Mouse (Mus musculus) neural tube, embryonic 15.5 days (tissue): ENCODE data around the gene Slc1a7. TPM values are rescaled to one million over a fixed set of nuclear protein-coding genes. Genes with fewer than 3 reads are reported as not detected.

ENCODE experiments used
- ATAC-seq: fragments of 200-750 bp; cut with Nextera tagmentation; 2 replicates; pipeline ENCODE4 v1.8.0; 2017; ENCODE audit warnings: mild to moderate bottlenecking, moderate TSS enrichment, moderate library complexity; ENCODE audit not compliant: low FRiP score
- H3K27ac ChIP-seq: fragments of 300-500 bp; sonication (generic); replicated peaks from 2 replicates; pipeline ENCODE4 v1.5.1; 2015; ENCODE audit warnings: mild to moderate bottlenecking, inconsistent platforms
- H3K27me3 ChIP-seq: fragments of 300-500 bp; sonication (generic); replicated peaks from 2 replicates; pipeline ENCODE4 v1.6.1; 2015; ENCODE audit warnings: inconsistent platforms
- H3K36me3 ChIP-seq: fragments of 300-500 bp; sonication (generic); 2 replicates; pipeline ENCODE4 v1.6.1; 2015; ENCODE audit warnings: inconsistent platforms
- H3K4me1 ChIP-seq: fragments of 300-500 bp; sonication (generic); 2 replicates; pipeline ENCODE4 v1.6.1; 2015; ENCODE audit warnings: inconsistent platforms
- H3K4me2 ChIP-seq: fragments of 300-500 bp; sonication (generic); 2 replicates; pipeline ENCODE4 v1.6.1; 2015; ENCODE audit warnings: inconsistent platforms, mild to moderate bottlenecking, moderate library complexity
- H3K4me3 ChIP-seq: fragments of 300-500 bp; sonication (generic); replicated peaks from 2 replicates; pipeline ENCODE4 v1.5.1; 2015; ENCODE audit warnings: mild to moderate bottlenecking, inconsistent platforms
- H3K9ac ChIP-seq: fragments of 300-500 bp; sonication (generic); replicated peaks from 2 replicates; pipeline ENCODE4 v1.6.1; 2015; ENCODE audit warnings: mild to moderate bottlenecking, inconsistent platforms
- H3K9me3 ChIP-seq: fragments of 300-500 bp; sonication (generic); replicated peaks from 2 replicates; pipeline ENCODE4 v1.6.1; 2016; ENCODE audit warnings: inconsistent platforms
- WGBS: fragments of 180-500 bp; shearing (Covaris S2); methylation state at CpG from one replicate; pipeline ENCODE4 v1.1.7; 2015; ENCODE audit warnings: mixed read lengths; 5-methylcytosine and 5-hydroxymethylcytosine counted together
- polyA plus RNA-seq: library from polyadenylated mRNA; unstranded; fragments of >200 nt; fragmentation: Nextera tagmentation; extraction: Ambion mirVana; gene quantifications from 2 replicates; pipeline ENCODE4 v1.2.1, GENCODE M21; 2015

The Slc1a7 gene
- polyA plus RNA-seq: not detected in 2 replicates

DNA sequence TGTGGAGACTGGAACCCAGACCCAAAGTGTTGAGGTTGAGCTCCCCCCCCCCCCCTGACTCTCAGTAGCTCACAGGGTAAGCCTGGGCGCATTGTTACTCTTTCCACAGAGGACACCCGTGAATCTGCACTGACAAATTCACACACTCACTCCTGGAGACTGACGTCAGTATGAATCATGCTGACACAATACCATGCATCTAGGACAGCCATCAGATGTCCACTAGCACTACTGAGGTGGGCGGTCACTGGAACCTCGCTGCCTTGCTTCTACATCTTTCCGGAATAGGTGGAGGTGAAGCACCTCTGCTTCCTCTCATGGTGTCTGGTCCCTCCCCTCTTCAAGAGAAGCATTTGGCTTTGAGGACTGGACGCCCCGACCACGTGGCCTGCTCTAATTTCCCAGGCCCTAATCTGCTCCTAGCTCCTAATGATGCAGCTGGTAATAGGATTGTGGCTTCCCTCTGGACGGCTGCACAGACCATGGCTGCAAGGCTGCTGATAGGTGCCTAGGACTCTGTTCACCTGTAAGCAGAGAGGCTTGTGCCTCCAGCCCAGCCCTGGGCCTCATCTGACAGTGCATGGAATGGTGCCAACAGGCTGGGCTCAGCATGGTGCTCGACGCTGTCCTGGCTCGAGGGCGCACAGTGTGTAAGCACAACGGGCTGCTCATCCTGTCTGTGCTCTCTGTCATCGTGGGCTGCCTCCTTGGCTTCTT, at the start of gene Slc1a7:
Slc1a7 (plus strand) TSS at position 367 of the 717 bp plus-strand sequence.
- Histone ChIP-seq H3K27me3 (no peaks in the 10 kb centered on the region), H3K4me1 (no peaks in the 10 kb centered on the region), H3K27ac (no peak within 1 kb of the TSS), H3K9me3 (no peaks in the 10 kb centered on the region), H3K9ac (no peak within 1 kb of the TSS), H3K4me2 (no peak within 1 kb of the TSS), H3K4me3 (no peak within 1 kb of the TSS), H3K36me3 (no peaks in the 10 kb centered on the region)
- no peak for ATAC-seq
- 83% methylated on average over 16 of the region's 16 CpGs for WGBS

DNA sequence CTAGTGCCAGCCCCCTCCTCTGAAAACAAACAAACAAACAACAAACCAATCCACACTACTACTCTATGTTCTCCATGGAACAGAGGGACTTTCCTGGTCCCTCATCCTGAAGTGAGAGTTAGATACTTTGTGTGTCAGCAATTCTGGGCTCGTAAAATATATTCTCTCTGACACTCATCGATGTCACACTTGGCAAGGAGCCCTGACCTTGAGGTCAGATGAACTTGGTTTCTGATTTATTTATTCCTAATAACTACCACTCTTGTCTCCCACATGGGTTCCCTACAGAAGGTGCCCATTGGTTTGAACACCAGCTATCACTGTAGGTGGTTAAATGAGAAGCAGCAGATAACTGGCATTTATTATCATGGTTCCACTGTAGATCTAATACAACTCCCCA, 47.8 kb upstream of the Slc1a7 start:
- Histone ChIP-seq H3K4me2 (no peak overlapping the region), H3K9ac (no peak overlapping the region), H3K9me3 (no peaks in the 10 kb centered on the region), H3K27ac (no peak overlapping the region), H3K36me3 (peaks cover 4% of the 10 kb centered on the region; the same call in 1 of the 2 replicates), H3K4me1 (peaks cover 12% of the 10 kb centered on the region), H3K27me3 (no peaks in the 10 kb centered on the region), H3K4me3 (no peak overlapping the region)
- ATAC-seq: no peak
- WGBS: 91% methylated on average over 2 of the region's 2 CpGs

DNA sequence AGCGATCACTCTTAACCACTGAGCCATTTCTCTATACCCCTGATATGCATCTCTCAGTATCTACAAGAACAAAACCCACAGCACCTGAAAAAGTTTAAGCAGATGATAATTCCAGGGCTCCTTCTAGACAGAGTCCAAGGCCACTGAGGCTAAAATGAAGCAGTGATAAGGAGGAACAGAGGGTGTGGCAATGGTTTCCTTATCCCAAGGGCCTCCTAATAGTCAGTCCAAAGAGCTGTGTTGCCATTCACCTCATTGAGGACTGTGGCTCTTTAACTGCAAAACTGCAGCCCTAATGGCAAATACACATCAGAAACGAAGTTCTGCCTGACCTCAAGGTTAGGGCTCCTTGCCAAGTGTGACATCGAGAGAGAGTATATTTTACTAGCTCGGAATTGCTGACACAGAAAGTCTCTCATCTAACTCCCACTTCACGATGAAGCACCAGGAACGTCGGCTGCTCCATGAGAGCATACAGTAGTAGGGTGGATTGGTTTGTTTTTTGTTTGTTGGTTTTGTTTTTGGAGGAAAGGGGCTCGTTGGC, 46.9 kb upstream of the Slc1a7 start:
- no peak for ATAC-seq
- H3K9me3 ChIP-seq: no peaks in the 10 kb centered on the region
- H3K36me3 ChIP-seq: peaks cover 4% of the 10 kb centered on the region; the same call in 1 of the 2 replicates
- H3K27me3 ChIP-seq: no peaks in the 10 kb centered on the region
- no peak overlapping the region for H3K4me2 ChIP-seq
- no peak overlapping the region for H3K9ac ChIP-seq
- no peak overlapping the region for H3K27ac ChIP-seq
- peaks cover 12% of the 10 kb centered on the region for H3K4me1 ChIP-seq
- WGBS: 83% methylated on average over 8 of the region's 8 CpGs
- no peak overlapping the region for H3K4me3 ChIP-seq

DNA sequence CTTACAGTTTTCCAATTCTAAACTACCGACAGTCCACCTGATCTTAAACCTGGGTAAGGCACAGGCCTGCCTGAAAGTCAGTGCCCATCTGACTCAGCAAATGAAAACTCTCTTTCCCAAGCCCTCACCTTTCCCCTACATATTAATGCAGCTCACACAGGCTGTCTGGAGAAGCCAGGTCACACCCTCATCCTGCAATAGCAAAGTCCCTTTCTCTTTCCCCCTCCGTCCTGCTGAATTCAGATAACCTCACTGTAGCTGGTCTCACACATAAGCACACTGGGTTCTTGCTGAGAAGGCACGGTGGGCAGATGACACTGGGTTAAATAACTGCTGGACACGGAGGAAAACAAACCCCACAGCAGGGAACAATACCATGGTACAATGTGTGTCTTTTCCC, 46.2 kb upstream of the Slc1a7 start:
- H3K9me3 ChIP-seq: no peaks in the 10 kb centered on the region
- ATAC-seq: no peak
- H3K27me3 ChIP-seq: no peaks in the 10 kb centered on the region
- H3K36me3 ChIP-seq: peaks cover 4% of the 10 kb centered on the region; the same call in 1 of the 2 replicates
- H3K4me1 ChIP-seq: peaks cover 12% of the 10 kb centered on the region
- peak overlapping the region; percentile 62; the same call in 1 of the 2 replicates for H3K4me3 ChIP-seq
- H3K27ac ChIP-seq: no peak overlapping the region
- WGBS: 50% methylated on average over 4 of the region's 4 CpGs
- peak overlapping the region; percentile 88 for H3K4me2 ChIP-seq
- H3K9ac ChIP-seq: 0 out of 2 replicates have a peak overlapping the region, but pooled peaks have one; percentile 7

DNA sequence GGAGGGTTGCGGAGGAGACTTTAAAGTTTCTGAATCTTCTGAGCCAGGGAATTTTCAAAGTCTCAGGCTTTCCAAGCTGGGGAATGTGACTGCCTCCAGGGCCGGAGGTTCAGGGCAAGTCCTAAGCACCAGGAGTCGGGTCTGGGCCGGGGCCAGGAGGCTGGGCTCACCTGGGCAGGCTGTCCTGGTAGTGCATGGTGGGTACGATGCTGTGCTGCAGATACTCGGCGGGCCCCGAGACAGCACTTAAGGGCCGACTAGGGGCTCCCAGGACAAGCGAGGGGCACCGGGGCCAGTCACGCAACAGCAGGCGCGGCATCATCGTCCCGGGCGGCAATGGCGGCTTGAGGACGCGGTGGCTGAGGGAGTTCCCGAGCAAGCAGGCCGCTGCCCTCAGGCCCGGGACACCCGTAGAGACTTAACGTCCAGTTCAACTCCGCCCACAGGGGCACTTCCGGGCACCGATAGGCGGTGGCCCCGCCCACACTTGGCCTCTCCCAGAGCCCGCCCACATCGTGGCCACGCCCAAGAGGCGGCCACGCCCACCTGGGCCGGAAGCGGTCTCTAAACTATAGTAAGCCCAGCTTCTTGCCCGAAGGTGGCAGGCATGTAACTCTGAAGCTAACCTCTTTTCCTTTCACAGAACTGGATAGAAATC, 44.9 kb upstream of the Slc1a7 start, which contains the start of gene Cpt2:
Cpt2 (minus strand) TSS at position 466 of the 658 bp plus-strand sequence.
- no peaks in the 10 kb centered on the region for H3K9me3 ChIP-seq
- WGBS: 1% methylated on average over 38 of the region's 38 CpGs
- peaks cover 12% of the 10 kb centered on the region for H3K4me1 ChIP-seq
- H3K4me2 ChIP-seq: peak within 1 kb of the TSS; percentile 88
- peak within 1 kb of the TSS; percentile 70 for H3K27ac ChIP-seq
- H3K36me3 ChIP-seq: peaks cover 4% of the 10 kb centered on the region; the same call in 1 of the 2 replicates
- H3K9ac ChIP-seq: peak within 1 kb of the TSS; percentile 63
- peak; percentile 95 for ATAC-seq
- peak within 1 kb of the TSS; percentile 62 for H3K4me3 ChIP-seq
- no peaks in the 10 kb centered on the region for H3K27me3 ChIP-seq

DNA sequence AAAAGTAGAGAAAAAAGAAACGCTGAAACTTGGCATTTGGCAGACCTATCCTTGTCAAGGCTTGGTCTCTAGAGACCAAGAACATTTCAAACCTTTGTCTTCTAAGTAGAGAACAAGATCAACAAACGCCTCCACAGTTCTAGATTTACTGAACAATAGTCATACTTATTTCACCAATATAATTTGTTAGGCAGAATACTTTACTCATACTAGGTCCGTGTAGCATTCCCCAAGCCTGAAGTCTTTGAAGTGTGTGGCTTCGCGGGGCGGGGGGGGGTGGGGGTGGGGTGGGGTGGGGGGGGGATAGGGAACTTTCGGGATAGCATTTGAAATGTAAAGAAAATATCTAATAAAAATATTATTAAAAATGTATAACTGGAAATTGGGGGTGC, 44.3 kb upstream of the Slc1a7 start:
- no peaks in the 10 kb centered on the region for H3K9me3 ChIP-seq
- peak overlapping the region; percentile 88 for H3K4me2 ChIP-seq
- WGBS: 48% methylated on average over 7 of the region's 7 CpGs
- H3K36me3 ChIP-seq: peaks cover 4% of the 10 kb centered on the region; the same call in 1 of the 2 replicates
- H3K4me1 ChIP-seq: peaks cover 12% of the 10 kb centered on the region
- H3K9ac ChIP-seq: 0 out of 2 replicates have a peak overlapping the region, but pooled peaks have one; percentile 63
- no peaks in the 10 kb centered on the region for H3K27me3 ChIP-seq
- peak overlapping the region; percentile 70; the same call in 1 of the 2 replicates for H3K27ac ChIP-seq
- peak overlapping the region; percentile 62 for H3K4me3 ChIP-seq
- peak; percentile 42; the same call in 1 of the 2 replicates for ATAC-seq

DNA sequence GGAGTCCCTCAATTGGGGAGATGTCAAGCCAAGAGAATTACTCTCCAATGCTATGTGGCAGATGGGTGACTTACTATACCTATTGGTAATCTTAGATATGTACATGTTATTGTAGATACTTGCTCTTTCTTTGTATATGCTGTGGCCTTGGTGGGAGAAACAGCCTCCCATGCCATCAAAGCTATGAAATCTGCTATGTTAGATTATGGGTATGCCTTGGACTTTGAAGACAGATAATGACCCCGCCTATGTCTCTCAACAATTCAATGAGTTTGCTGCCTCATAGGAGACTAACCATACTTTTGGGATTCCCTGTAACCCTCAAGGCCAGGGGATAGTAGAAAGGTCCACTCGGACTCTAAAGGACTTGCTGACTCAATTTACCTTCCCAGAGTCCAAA, 39.9 kb upstream of the Slc1a7 start:
- no peak for ATAC-seq
- no peaks in the 10 kb centered on the region for H3K27me3 ChIP-seq
- no peaks in the 10 kb centered on the region for H3K9me3 ChIP-seq
- no peak overlapping the region for H3K4me3 ChIP-seq
- H3K4me1 ChIP-seq: no peaks in the 10 kb centered on the region
- H3K9ac ChIP-seq: no peak overlapping the region
- 63% methylated on average over 2 of the region's 2 CpGs for WGBS
- H3K36me3 ChIP-seq: no peaks in the 10 kb centered on the region
- H3K4me2 ChIP-seq: no peak overlapping the region
- H3K27ac ChIP-seq: no peak overlapping the region

DNA sequence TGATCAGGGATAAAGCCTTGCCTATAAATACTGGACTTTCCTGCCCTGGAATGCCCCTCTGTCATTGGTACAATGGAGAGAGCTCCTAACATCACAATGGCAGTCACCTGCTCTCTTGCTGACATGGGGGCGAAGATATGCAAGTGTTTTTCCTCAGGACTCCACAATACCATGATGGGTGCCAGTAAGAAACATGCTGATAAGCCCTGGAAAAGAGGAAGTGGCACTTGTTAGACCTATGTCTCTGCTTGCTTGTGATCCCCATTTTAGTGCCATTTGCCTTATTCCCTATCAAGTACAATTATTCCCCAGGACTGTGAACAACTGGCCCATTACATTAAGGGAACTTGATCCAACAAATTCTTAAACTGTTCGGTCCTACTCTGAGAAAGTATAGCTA, 39.4 kb upstream of the Slc1a7 start:
- Histone ChIP-seq H3K27me3 (no peaks in the 10 kb centered on the region), H3K4me1 (no peaks in the 10 kb centered on the region), H3K9ac (no peak overlapping the region), H3K9me3 (no peaks in the 10 kb centered on the region), H3K36me3 (no peaks in the 10 kb centered on the region), H3K4me2 (no peak overlapping the region), H3K27ac (no peak overlapping the region), H3K4me3 (no peak overlapping the region)
- WGBS: 81% methylated on average over 2 of the region's 2 CpGs
- no peak for ATAC-seq

DNA sequence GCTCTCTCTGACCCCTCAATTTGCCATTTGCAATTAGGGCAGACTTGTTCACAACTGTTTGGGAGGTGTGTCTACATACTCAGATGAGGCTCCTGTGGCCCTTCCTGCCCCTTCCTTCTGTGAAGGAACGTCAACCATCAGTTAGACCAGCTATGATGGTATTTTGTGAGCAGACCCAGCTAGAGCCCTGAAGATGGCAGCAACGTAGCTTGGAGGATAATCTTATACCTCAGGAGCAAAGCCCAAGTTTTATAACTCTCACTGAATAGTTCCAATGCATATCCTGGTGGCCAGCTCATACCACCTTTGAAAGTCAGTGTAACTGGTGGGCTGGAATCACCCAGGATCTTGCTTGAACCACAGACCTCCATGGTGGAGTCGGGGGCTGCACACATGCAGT, 36.7 kb upstream of the Slc1a7 start:
- H3K36me3 ChIP-seq: no peaks in the 10 kb centered on the region
- no peak overlapping the region for H3K4me2 ChIP-seq
- no peaks in the 10 kb centered on the region for H3K9me3 ChIP-seq
- H3K9ac ChIP-seq: no peak overlapping the region
- 76% methylated on average over 3 of the region's 3 CpGs for WGBS
- no peak overlapping the region for H3K4me3 ChIP-seq
- no peak for ATAC-seq
- H3K27me3 ChIP-seq: no peaks in the 10 kb centered on the region
- no peaks in the 10 kb centered on the region for H3K4me1 ChIP-seq
- H3K27ac ChIP-seq: no peak overlapping the region

DNA sequence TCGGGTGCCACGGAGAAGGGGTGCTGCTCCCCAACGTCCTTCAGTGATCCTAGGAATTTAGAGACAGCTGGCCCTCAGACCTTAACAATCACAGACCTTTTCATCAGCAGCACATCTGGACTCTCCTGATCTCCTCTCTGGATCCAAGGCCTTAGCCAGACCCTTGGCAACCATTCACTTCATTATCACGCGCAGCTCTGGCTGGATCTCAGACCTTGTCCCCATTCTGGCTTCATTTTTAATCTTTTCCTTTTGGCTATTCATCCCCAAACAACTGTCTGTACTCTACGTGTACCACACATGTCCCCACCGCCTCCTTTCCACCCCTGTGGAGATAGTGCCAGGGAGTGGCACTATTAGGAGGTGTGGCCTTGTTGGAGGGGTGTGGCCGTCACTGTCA, 34.9 kb upstream of the Slc1a7 start:
- H3K9me3 ChIP-seq: no peaks in the 10 kb centered on the region
- no peaks in the 10 kb centered on the region for H3K27me3 ChIP-seq
- ATAC-seq: no peak
- no peak overlapping the region for H3K4me2 ChIP-seq
- 76% methylated on average over 8 of the region's 8 CpGs for WGBS
- no peaks in the 10 kb centered on the region for H3K36me3 ChIP-seq
- H3K27ac ChIP-seq: no peak overlapping the region
- no peaks in the 10 kb centered on the region for H3K4me1 ChIP-seq
- no peak overlapping the region for H3K9ac ChIP-seq
- no peak overlapping the region for H3K4me3 ChIP-seq

DNA sequence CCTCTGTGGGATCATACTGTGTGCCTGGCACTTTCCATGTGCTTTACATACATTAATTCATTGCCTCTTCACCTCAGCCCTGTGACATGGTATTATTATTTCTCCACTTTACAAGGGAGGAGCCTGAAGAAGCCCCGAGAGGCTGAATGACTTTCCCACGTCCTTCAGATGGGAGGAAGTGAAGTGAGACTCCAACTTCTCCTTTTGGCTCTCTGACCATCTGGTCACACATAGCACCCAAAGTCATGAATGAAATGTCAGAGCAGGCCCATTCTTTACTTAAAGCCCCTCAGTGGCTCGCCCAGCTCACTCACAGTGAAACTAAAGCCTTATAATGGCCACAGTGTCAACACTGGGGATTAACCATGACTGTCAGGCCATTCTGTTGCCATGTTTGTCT, 32.9 kb upstream of the Slc1a7 start:
- Histone ChIP-seq H3K9ac (no peak overlapping the region), H3K27ac (no peak overlapping the region), H3K4me2 (no peak overlapping the region), H3K4me1 (no peaks in the 10 kb centered on the region), H3K27me3 (no peaks in the 10 kb centered on the region), H3K36me3 (no peaks in the 10 kb centered on the region), H3K9me3 (no peaks in the 10 kb centered on the region), H3K4me3 (no peak overlapping the region)
- WGBS: 69% methylated on average over 3 of the region's 3 CpGs
- ATAC-seq: no peak

DNA sequence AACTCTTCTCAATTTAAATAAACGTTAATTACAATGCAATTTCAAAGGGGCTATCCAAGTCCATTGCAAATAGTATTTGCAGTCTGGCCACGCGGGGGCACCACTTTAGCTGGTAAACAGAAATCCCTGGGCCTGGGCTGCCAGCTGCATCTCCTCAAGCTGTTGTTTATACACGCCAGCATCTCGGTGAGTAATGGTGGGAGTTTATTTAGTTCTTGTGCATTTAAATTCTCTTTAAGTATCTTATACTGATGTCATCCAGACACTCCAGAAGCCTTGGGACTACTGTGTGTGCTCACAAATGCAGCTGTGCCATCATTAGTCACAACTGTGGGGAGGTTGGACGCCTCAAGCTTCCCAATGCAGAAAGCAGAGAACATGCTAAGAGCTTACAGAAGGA, 30.8 kb upstream of the Slc1a7 start:
- Histone ChIP-seq H3K4me3 (no peak overlapping the region), H3K4me1 (no peaks in the 10 kb centered on the region), H3K9me3 (no peaks in the 10 kb centered on the region), H3K27ac (no peak overlapping the region), H3K9ac (no peak overlapping the region), H3K27me3 (no peaks in the 10 kb centered on the region), H3K36me3 (no peaks in the 10 kb centered on the region), H3K4me2 (no peak overlapping the region)
- WGBS: 28% methylated on average over 6 of the region's 6 CpGs
- ATAC-seq: no peak
